In genomic region chr2:5357056-5357455, GRCm38 (mm10) we compare ENCODE assay signal across 25 mouse cellular contexts.
A peak's percentile ranks its signal among the peaks of the same experiment; 100 is the strongest.
DNase-seq lines count a peak whose midpoint lies in the region; ATAC-seq and TF ChIP-seq lines count a peak whose summit lies in the region.
"Had no signal": no experiment of that assay in that cellular context is flagged by ENCODE, and none has a peak within 500 bp of the region (broad histone marks: within the 10 kb centered on the region; RNA-seq: fewer than 3 reads in every experiment).

No protein-coding gene starts in this region.

- no peak for ATAC-seq in cerebellum, adult (ENCODE audit: insufficient number of reproducible peaks, low FRiP score, low TSS enrichment)
- ATAC-seq: activated CD4-positive, CD25-positive, alpha-beta regulatory T cell, adult 4 months; CD4-positive, CD25-positive, alpha-beta regulatory T cell, adult 4 months; forebrain, embryonic 13.5 days; forebrain, embryonic 15.5 days; forebrain, postnatal 0 days had no signal

- peaks cover 27% of the 10 kb centered on the region for H3K36me3 ChIP-seq in E14TG2a.4 (ENCODE audit: insufficient read depth, low read length)
- H3K36me3 ChIP-seq: embryonic facial prominence, embryonic 10.5 days; embryonic facial prominence, embryonic 12.5 days; forebrain, embryonic 15.5 days; G1E had no signal

- H3K27me3 ChIP-seq in E14TG2a.4 (ENCODE audit: insufficient read depth, low read length): no peaks in the 10 kb centered on the region
- H3K27me3 ChIP-seq: CH12.LX; embryonic facial prominence, embryonic 12.5 days; forebrain, embryonic 13.5 days; forebrain, embryonic 15.5 days had no signal

- no peaks in the 10 kb centered on the region for H3K9me3 ChIP-seq in E14TG2a.4 (ENCODE audit: low read length)
- H3K9me3 ChIP-seq: embryonic facial prominence, embryonic 10.5 days; embryonic facial prominence, embryonic 12.5 days; forebrain, embryonic 13.5 days; forebrain, embryonic 15.5 days; G1E had no signal

- peaks cover 74% of the 10 kb centered on the region for H3K4me1 ChIP-seq in E14TG2a.4 (replicated peaks; ENCODE audit: low read depth, low read length)
- H3K4me1 ChIP-seq: embryonic facial prominence, embryonic 10.5 days; embryonic facial prominence, embryonic 12.5 days; forebrain, embryonic 13.5 days; forebrain, embryonic 15.5 days had no signal

- H3K4me3 ChIP-seq in E14TG2a.4 (replicated peaks; ENCODE audit: low read length): peak overlapping the region; percentile 35
- H3K4me3 ChIP-seq: embryonic facial prominence, embryonic 10.5 days; embryonic facial prominence, embryonic 12.5 days; forebrain, embryonic 13.5 days; forebrain, embryonic 15.5 days had no signal

- DNase-seq in ES-CJ7 (ENCODE audit: low read depth, low spot score) (peak; percentile 91), R1 (ENCODE audit: low read depth, low spot score) (peak; percentile 90), ZHBTc4 (ENCODE audit: low read depth, low spot score) (peak; percentile 88)
- DNase-seq in frontal cortex, postnatal 25 days (ENCODE audit: low spot score in 2 of 2): no peak
- no peak for DNase-seq in cerebellum, postnatal 10 days
- DNase-seq: adrenal gland, adult 8-10 months; adrenal gland, postnatal 14 days; adrenal gland, postnatal 36 days; B cell, adult 2 months; cerebellum, adult 11 months; cerebellum, adult 18-20 months; cerebellum, adult 8-10 months; cerebellum, adult 9-11 months; cerebellum, postnatal 25 days; forebrain, postnatal 0 days had no signal

- TF ChIP-seq CTCF in E14TG2a.4 (conservative IDR thresholded peaks at IDR 0.05; ENCODE audit: low read length): no peak

Comparison
In these comparisons a context has a peak if more than half of its experiments do, and no peak if none do; other contexts are left out.
1. DNase-seq: peak in ES-CJ7 (single experiment), R1 (single experiment) and ZHBTc4 (single experiment); none in frontal cortex, postnatal 25 days (0 of 2) and cerebellum, postnatal 10 days (0 of 2).